Mouse (Mus musculus): ENCODE data around the gene Cela3b.
"Not testable (repeated sequence)": the region's sequence is repeated elsewhere in the genome, so short reads cannot be mapped to it uniquely, and the experiment has no call there.

- not testable (repeated sequence) for TF ChIP-seq CTCF (IDR thresholded peaks at IDR 0.05; ENCODE audit: low read depth, low read length); POLR2A (IDR thresholded peaks at IDR 0.05; ENCODE audit: extremely low read depth, insufficient read depth, low read length)
Observed at GRCm38 (mm10) chr4:137412185-137412709, 18.1 kb downstream of the Cela3b start.

Data from liver, adult 2 months (tissue).